ENCODE assay signal across 18 mouse cellular contexts in the genomic region with DNA sequence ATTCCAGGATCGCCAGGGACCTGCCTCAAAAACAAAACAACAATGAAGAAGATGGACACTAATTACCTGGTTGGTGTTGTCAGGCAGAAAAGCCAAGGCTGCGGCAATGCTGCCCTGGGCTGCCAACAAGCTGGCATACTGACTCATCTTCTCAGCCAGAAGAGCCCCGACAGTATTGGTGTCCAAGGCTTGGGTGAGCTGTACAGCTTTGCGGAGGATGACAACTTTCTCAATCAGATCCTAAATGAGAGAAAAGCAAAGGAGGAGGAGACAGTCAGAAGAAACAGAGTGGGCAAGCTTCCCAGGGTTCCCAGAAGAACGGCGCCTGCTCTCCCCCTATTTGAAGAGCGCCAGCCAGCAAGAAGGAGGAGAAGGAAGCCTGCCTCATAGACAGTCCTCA. TPM values are rescaled to one million over a fixed set of nuclear protein-coding genes. Genes with fewer than 3 reads are reported as not detected.
A peak's percentile ranks its signal among the peaks of the same experiment; 100 is the strongest.
DNase-seq lines count a peak whose midpoint lies in the region; ATAC-seq and TF ChIP-seq lines count a peak whose summit lies in the region.
"Had no signal": no experiment of that assay in that cellular context is flagged by ENCODE, and none has a peak within 500 bp of the region (broad histone marks: within the 10 kb centered on the region; RNA-seq: fewer than 3 reads in every experiment).

No protein-coding gene starts in this region.

- TF ChIP-seq CTCF in left cerebral cortex, adult 2 months (IDR thresholded peaks at IDR 0.05): no peak
- TF ChIP-seq CTCF in small intestine, adult 2 months (IDR thresholded peaks at IDR 0.05; ENCODE audit: extremely low read depth, insufficient read length, insufficient replicate concordance, low read depth, low read length): no peak
- no peak for TF ChIP-seq CTCF in lung, postnatal 0 days (IDR thresholded peaks at IDR 0.05)

- DNase-seq in left cerebral cortex, adult 11 months (ENCODE audit: low spot score): peak; percentile 32
- DNase-seq in left cerebral cortex, postnatal 4 days: no peak
- DNase-seq in frontal cortex, postnatal 36 days (ENCODE audit: low spot score in 2 of 2): peak; percentile 63 to 64
- peak; percentile 39 to 58 for DNase-seq in left cerebral cortex, adult 2 months (ENCODE audit: extremely low spot score in 1 of 2, low spot score in 2 of 2)
- DNase-seq in embryonic facial prominence, embryonic 10.5 days (ENCODE audit: low spot score): no peak
- no peak for DNase-seq in lung, postnatal 0 days (ENCODE audit: low spot score)
- DNase-seq: cerebellum, postnatal 14 days; gastrocnemius, postnatal 10 days; heart, postnatal 14 days; lung, postnatal 36 days; midbrain, embryonic 14.5 days; thymus, adult 18-20 months had no signal

- H3K4me2 ChIP-seq in lung, postnatal 0 days (replicated peaks; ENCODE audit: low read depth, low read length): no peak overlapping the region
- H3K4me2 ChIP-seq: embryonic facial prominence, embryonic 13.5 days had no signal

- TF ChIP-seq POLR2A in small intestine, adult 2 months (IDR thresholded peaks at IDR 0.05; ENCODE audit: low read depth, low read length): no peak

- 86% methylated on average over 7 of the region's 7 CpGs for WGBS in small intestine, adult 2 months
- 94% methylated on average over 7 of the region's 7 CpGs for WGBS in embryonic facial prominence, embryonic 10.5 days
- 95% methylated on average over 7 of the region's 7 CpGs for WGBS in lung, postnatal 0 days

- no peaks in the 10 kb centered on the region for H3K9me3 ChIP-seq in embryonic facial prominence, embryonic 10.5 days
- H3K9me3 ChIP-seq in lung, postnatal 0 days (ENCODE audit: low read length): no peaks in the 10 kb centered on the region
- H3K9me3 ChIP-seq: embryonic facial prominence, embryonic 13.5 days; forebrain, embryonic 10.5 days had no signal

- no peak overlapping the region; the same call in 1 of the 2 replicates for H3K27ac ChIP-seq in left cerebral cortex, adult 2 months
- peak overlapping the region; percentile 96 for H3K27ac ChIP-seq in small intestine, adult 2 months (ENCODE audit: insufficient read depth, low read depth, low read length)
- no peak overlapping the region for H3K27ac ChIP-seq in embryonic facial prominence, embryonic 10.5 days (replicated peaks)
- no peak overlapping the region for H3K27ac ChIP-seq in lung, postnatal 0 days (ENCODE audit: low read length)
- H3K27ac ChIP-seq: embryonic facial prominence, embryonic 13.5 days; forebrain, embryonic 10.5 days; liver, embryonic 14.5 days had no signal

- intact Hi-C loops in left cerebral cortex, postnatal 4 days (cut with DNase I): no loop called here
- intact Hi-C loops in left cerebral cortex, adult 2 months (cut with DNase I): no loop called here

- H3K9ac ChIP-seq in lung, postnatal 0 days (replicated peaks; ENCODE audit: low read depth): no peak overlapping the region
- H3K9ac ChIP-seq: embryonic facial prominence, embryonic 13.5 days; liver, embryonic 14.5 days had no signal

- no peak for ATAC-seq in lung, postnatal 0 days
- ATAC-seq: CD4-positive, CD25-positive, alpha-beta regulatory T cell, adult 4 months; hindbrain, embryonic 16.5 days had no signal

- no peak for TF ChIP-seq EP300 in lung, postnatal 0 days (IDR thresholded peaks at IDR 0.05)

- H3K4me3 ChIP-seq in left cerebral cortex, adult 2 months: no peak overlapping the region
- no peak overlapping the region for H3K4me3 ChIP-seq in small intestine, adult 2 months (ENCODE audit: low read depth, low read length)
- H3K4me3 ChIP-seq in embryonic facial prominence, embryonic 10.5 days: no peak overlapping the region
- H3K4me3 ChIP-seq in lung, postnatal 0 days (ENCODE audit: low read depth, low read length): no peak overlapping the region
- H3K4me3 ChIP-seq: embryonic facial prominence, embryonic 13.5 days; forebrain, embryonic 10.5 days had no signal

- H3K4me1 ChIP-seq in small intestine, adult 2 months (ENCODE audit: control insufficient read depth, insufficient read depth, insufficient read length, low read length): peaks cover 38% of the 10 kb centered on the region; the same call in 1 of the 2 replicates
- no peaks in the 10 kb centered on the region for H3K4me1 ChIP-seq in embryonic facial prominence, embryonic 10.5 days
- H3K4me1 ChIP-seq in lung, postnatal 0 days (ENCODE audit: insufficient read depth, low read depth, low read length): no peaks in the 10 kb centered on the region
- H3K4me1 ChIP-seq: embryonic facial prominence, embryonic 13.5 days; forebrain, embryonic 10.5 days had no signal

- peaks cover 81% of the 10 kb centered on the region for H3K36me3 ChIP-seq in small intestine, adult 2 months (ENCODE audit: control insufficient read depth, insufficient read depth, low read length)
- peaks cover 100% of the 10 kb centered on the region for H3K36me3 ChIP-seq in embryonic facial prominence, embryonic 10.5 days (replicated peaks)
- H3K36me3 ChIP-seq in lung, postnatal 0 days (ENCODE audit: insufficient read depth, low read length): peaks cover 81% of the 10 kb centered on the region

- no peaks in the 10 kb centered on the region for H3K27me3 ChIP-seq in small intestine, adult 2 months (ENCODE audit: control insufficient read depth, insufficient read depth, low read length)
- no peaks in the 10 kb centered on the region for H3K27me3 ChIP-seq in embryonic facial prominence, embryonic 10.5 days (replicated peaks; ENCODE audit: low read depth, poor library complexity, severe bottlenecking)
- H3K27me3 ChIP-seq in lung, postnatal 0 days (replicated peaks; ENCODE audit: insufficient read depth, low read length): no peaks in the 10 kb centered on the region
- H3K27me3 ChIP-seq: embryonic facial prominence, embryonic 13.5 days had no signal

RNA-seq across cellular contexts. Expression of a gene that starts 34.9 kb away (rescaled TPM):
- total RNA-seq in left cerebral cortex, postnatal 4 days (2021): 100 to 1,000 TPM; 104 to 115 TPM
- total RNA-seq in left cerebral cortex, adult 2 months (2021): 100 to 1,000 TPM; 118 to 122 TPM
- polyA plus RNA-seq in small intestine, adult 2 months (2012; rRNA removed): 331 and 688 TPM in 2 replicates
- 117 and 125 TPM in 2 replicates for polyA plus RNA-seq in embryonic facial prominence, embryonic 10.5 days (2016; fragmentation: Nextera tagmentation; extraction: Ambion mirVana)
- 94.8 and 96.3 TPM in 2 replicates for polyA plus RNA-seq in lung, postnatal 0 days (2015; fragmentation: Nextera tagmentation; extraction: Ambion mirVana)

Comparison
In these comparisons a context has a peak if more than half of its experiments do, and no peak if none do; other contexts are left out.
1. DNase-seq: peak in left cerebral cortex, adult 11 months (single experiment), frontal cortex, postnatal 36 days (2 of 2) and left cerebral cortex, adult 2 months (2 of 2); none in left cerebral cortex, postnatal 4 days (single experiment), embryonic facial prominence, embryonic 10.5 days (single experiment) and lung, postnatal 0 days (single experiment).